Mouse (Mus musculus) olfactory bulb, adult 2 months (tissue): ENCODE results near the gene Ncf2.

Experiments used
- CTCF ChIP-seq: fragments of 200-500 bp; IDR thresholded peaks from 2 replicates; pipeline ENCODE4 v1.5.1; 2012; ENCODE audit warnings: low read depth, mild to moderate bottlenecking, low read length, moderate library complexity; ENCODE audit not compliant: insufficient read depth
- POLR2A ChIP-seq: fragments of 200-500 bp; IDR thresholded peaks from 2 replicates; pipeline ENCODE4 v1.6.1; 2012; ENCODE audit warnings: mild to moderate bottlenecking, low read depth, low read length, moderate library complexity; ENCODE audit not compliant: insufficient read depth

DNA sequence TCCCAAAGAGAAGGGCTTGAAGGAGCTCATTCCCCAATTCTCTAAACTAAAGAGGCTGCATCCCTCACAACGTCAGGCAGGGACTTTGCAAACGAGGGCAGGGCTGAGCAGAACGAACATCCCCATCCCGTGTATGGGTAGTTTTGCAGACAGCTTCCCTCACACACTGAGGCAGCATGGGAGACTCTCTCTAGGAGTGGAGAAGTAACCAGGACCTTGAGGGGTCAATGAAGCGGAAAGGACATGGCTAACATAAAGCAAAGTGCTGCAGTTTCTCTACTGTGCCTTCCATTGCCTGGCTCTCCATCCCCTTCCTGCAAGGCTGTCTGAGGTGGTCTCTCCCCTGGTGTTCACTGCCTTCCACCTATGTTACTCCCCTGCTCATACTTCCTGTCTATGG lies 28.2 kb downstream of the Ncf2 start:
- TF ChIP-seq CTCF: no peak
- no peak for TF ChIP-seq POLR2A
